Mouse (Mus musculus) thymus, adult 2 months (tissue): ENCODE data around the gene Ccdc30.

Source experiments
- CTCF ChIP-seq: fragments of 200-500 bp; IDR thresholded peaks from 2 replicates; pipeline ENCODE4 v1.5.1; 2012; ENCODE audit warnings: mild to moderate bottlenecking, control low read depth, low read length, moderate library complexity, borderline replicate concordance; ENCODE audit not compliant: control insufficient read depth, poor library complexity, insufficient read depth; ENCODE audit errors: extremely low read depth
- POLR2A ChIP-seq: fragments of 200-500 bp; IDR thresholded peaks from 2 replicates; pipeline ENCODE4 v1.6.1; 2012; ENCODE audit warnings: mild to moderate bottlenecking, low read length, control low read depth, moderate library complexity; ENCODE audit not compliant: control insufficient read depth, poor library complexity, insufficient read depth; ENCODE audit errors: extremely low read depth

DNA sequence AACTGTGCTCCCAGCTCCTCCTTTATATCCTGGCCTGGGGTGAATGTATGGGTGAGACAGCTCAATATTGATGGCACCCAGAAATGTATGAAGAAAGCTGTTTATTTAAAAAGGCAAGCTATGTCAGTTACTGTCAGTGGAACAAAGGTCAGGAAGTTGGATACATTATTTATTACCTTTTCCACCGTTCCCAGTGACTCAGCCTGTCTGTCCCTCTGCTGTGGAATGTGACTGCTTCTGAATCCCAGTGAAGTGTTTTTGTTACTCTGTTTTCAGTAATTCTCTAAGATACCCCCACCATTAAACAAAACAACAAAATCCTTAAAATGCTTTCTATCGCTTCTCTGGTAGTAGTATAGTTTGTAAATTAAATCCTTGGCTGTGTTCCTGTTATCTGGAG is 10.3 kb upstream of the Ccdc30 start:
- TF ChIP-seq POLR2A (no peak), CTCF (no peak)
